Mouse (Mus musculus): ENCODE results near the gene Relb.
A peak's percentile ranks its signal among the peaks of the same experiment; 100 is the strongest.

Gene Relb

GRCm38 (mm10) chr7:19629361-19629734 is at the start of gene Relb:
TSS of gene Relb (minus strand) at chr7:19629438.
- DNase-seq (ENCODE audit: low spot score in 2 of 2): peak; percentile 80 to 92

GRCm38 (mm10) chr7:19678901-19679300 is 49.7 kb upstream of the Relb start:
- DNase-seq (ENCODE audit: low spot score in 2 of 2): no peak

GRCm38 (mm10) chr7:19677872-19678271 is 48.6 kb upstream of the Relb start, which contains the start of gene Apoc2:
TSS of gene Apoc2 (minus strand) at chr7:19677941.
- no peak for DNase-seq (ENCODE audit: low spot score in 2 of 2)

GRCm38 (mm10) chr7:19676662-19677061 is 47.4 kb upstream of the Relb start:
- DNase-seq (ENCODE audit: low spot score in 2 of 2): no peak

GRCm38 (mm10) chr7:19675824-19676223 is 46.6 kb upstream of the Relb start:
- DNase-seq (ENCODE audit: low spot score in 2 of 2): no peak

GRCm38 (mm10) chr7:19673083-19673699 is 44.0 kb upstream of the Relb start:
- no peak for DNase-seq (ENCODE audit: low spot score in 2 of 2)

GRCm38 (mm10) chr7:19671511-19671910 is 42.3 kb upstream of the Relb start:
- DNase-seq (ENCODE audit: low spot score in 2 of 2): no peak

- peak; percentile 80 to 93 for DNase-seq (ENCODE audit: low spot score in 2 of 2)
Observed at GRCm38 (mm10) chr7:19668947-19669721, 39.9 kb upstream of the Relb start.

GRCm38 (mm10) chr7:19667434-19667833 is 38.2 kb upstream of the Relb start:
- DNase-seq (ENCODE audit: low spot score in 2 of 2): no peak

GRCm38 (mm10) chr7:19666750-19667149 is 37.5 kb upstream of the Relb start:
- peak in 1 of 2 experiments; percentile 34 for DNase-seq (ENCODE audit: low spot score in 2 of 2)

- DNase-seq (ENCODE audit: low spot score in 2 of 2): peak; percentile 93 to 98
Observed at GRCm38 (mm10) chr7:19664955-19665841, 36.0 kb upstream of the Relb start, which contains the start of gene Clptm1. TSS of gene Clptm1 (minus strand) at chr7:19665033.

- no peak for DNase-seq (ENCODE audit: low spot score in 2 of 2)
Observed at GRCm38 (mm10) chr7:19664455-19664954, 35.3 kb upstream of the Relb start.

GRCm38 (mm10) chr7:19663940-19664339 is 34.7 kb upstream of the Relb start:
- peak in 1 of 2 experiments; percentile 39 for DNase-seq (ENCODE audit: low spot score in 2 of 2)

GRCm38 (mm10) chr7:19652614-19653013 is 23.4 kb upstream of the Relb start:
- DNase-seq (ENCODE audit: low spot score in 2 of 2): no peak

GRCm38 (mm10) chr7:19651063-19651786 is 22.0 kb upstream of the Relb start:
- DNase-seq (ENCODE audit: low spot score in 2 of 2): no peak

GRCm38 (mm10) chr7:19641223-19641622 is 12.0 kb upstream of the Relb start:
- no peak for DNase-seq (ENCODE audit: low spot score in 2 of 2)

GRCm38 (mm10) chr7:19635074-19635827 is 6.0 kb upstream of the Relb start:
- no peak for DNase-seq (ENCODE audit: low spot score in 2 of 2)

- no peak for DNase-seq (ENCODE audit: low spot score in 2 of 2)
Observed at GRCm38 (mm10) chr7:19634591-19634990, 5.4 kb upstream of the Relb start.

GRCm38 (mm10) chr7:19633855-19634254 is 4.6 kb upstream of the Relb start:
- no peak for DNase-seq (ENCODE audit: low spot score in 2 of 2)

- DNase-seq (ENCODE audit: low spot score in 2 of 2): no peak
Observed at GRCm38 (mm10) chr7:19633197-19633596, 4.0 kb upstream of the Relb start.

GRCm38 (mm10) chr7:19632720-19633119 is 3.5 kb upstream of the Relb start:
- DNase-seq (ENCODE audit: low spot score in 2 of 2): no peak
